Mouse (Mus musculus) brain, adult 2 months (tissue): ENCODE data around the gene Exoc5.
"Not testable (repeated sequence)": the region's sequence is repeated elsewhere in the genome, so short reads cannot be mapped to it uniquely, and the experiment has no call there.

Source experiments
- DNase-seq: peaks from one replicate; pipeline ENCODE4 v3.0.0; 2011; ENCODE audit warnings: low read depth, low spot score

Exoc5 gene

DNA sequence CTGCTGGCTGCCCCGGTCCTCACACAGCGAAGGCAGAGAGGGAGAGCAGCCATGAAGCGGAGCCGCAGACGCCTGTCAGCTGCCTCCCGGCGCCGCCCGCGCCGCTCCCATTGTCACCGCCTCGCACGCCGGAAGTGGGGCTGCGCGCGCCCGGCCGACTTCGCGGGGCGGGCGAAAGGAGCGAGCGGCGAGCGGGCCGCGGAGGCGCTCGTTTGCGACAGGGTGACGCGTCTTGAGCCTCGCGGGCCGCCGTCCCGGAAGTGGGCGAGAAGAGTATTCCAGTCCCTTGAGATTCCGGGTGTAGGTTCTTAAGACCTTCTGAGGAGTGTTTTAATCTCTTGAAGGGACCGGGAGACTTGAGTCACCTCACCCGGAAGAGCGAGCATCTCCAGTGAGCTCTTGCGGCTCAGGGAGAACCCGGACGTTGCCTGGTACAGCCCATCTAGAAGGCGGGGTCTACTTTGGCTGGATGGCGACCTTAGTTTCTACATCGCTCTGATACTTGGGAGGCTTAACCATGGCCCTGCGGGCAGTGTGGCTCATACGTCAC is at the start of gene Exoc5:
Exoc5 (minus strand) TSS at position 380 of the 550 bp plus-strand sequence.
- DNase-seq = peak; percentile 99

DNA sequence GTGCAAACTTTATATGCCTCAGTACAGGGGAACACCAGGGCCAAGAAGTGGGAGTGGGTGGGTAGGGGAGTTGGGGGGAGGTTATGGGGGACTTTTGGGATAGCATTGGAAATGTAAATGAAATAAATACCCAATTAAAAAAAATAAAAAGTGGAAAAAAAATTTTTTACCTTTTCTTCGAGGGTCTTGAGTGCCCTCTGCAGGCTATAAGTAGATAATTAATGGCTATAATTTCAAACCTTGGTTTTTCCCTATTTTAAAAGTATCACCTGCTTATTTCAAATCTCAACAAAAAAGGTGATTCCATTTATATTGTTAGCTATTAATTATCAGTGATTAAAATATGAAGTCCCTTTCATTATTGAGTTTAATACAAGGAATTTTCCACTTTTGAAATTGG is 25.3 kb upstream of the Exoc5 start:
- DNase-seq = not testable (repeated sequence)

DNA sequence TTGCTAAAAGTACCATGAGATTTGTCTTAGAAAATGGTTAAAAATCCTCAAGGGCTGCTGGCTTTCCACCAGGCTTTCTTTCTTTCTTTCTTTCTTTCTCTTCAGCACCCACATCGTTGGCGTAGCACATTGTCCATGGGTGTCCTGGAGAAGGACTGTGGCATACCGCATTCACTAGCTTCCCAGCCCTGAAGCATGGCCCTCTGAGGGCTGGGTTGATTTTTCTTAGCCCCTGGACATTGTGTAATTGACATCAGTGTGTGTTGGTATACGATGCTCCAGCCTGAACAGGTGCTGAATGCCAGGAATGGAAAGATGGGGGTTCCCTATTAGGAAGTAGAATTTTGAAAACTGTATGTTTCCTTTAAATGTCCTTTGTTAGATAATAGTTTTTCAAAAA is 24.8 kb upstream of the Exoc5 start:
- no peak for DNase-seq

DNA sequence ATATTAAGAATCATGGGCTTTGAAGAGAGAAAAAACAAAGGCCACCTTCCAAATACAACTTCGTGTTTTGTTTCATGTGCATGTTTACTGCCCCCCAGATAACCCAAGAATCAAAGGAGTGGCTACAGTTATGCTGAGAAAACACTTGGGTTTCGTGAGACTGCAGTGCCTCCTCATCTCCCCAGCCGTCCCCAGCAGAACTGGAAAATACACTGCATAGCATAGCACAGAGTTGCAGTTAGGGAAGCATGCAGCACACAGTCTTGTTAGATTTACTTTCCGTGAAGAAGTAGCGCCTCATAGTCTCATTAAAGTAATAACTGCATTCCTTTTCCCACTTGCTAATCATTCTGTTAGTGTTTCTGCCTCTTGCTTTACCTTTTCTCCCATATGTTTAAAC is 23.6 kb upstream of the Exoc5 start:
- no peak for DNase-seq

DNA sequence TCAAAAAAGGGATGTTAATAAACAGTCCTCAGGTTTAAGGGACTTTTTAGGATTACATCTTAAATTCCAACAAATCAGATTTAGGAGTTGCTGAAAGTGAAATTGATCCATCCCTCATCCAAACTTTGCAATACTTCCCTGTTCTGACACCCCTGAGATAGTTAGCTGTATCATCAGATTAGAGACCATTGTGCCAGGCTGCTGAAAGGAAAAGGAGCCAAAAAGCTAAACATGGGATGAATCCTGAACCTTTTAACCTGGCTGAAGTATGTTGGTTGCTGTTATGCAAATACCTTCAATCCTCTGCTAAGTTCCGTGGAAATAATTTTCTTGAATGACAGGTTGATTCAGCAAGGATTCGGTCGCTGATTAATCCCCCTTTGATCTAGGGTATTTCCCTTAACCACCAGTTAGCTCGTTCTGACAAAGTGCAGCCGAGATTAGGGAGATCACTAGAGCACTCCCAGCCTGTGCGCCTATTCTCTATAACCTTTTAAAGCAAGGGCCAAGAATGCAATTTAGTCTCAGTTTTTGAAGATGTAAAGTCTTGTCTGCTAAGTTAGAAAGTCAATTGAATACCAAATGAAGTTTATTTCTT is 23.1 kb upstream of the Exoc5 start:
- DNase-seq = no peak

DNA sequence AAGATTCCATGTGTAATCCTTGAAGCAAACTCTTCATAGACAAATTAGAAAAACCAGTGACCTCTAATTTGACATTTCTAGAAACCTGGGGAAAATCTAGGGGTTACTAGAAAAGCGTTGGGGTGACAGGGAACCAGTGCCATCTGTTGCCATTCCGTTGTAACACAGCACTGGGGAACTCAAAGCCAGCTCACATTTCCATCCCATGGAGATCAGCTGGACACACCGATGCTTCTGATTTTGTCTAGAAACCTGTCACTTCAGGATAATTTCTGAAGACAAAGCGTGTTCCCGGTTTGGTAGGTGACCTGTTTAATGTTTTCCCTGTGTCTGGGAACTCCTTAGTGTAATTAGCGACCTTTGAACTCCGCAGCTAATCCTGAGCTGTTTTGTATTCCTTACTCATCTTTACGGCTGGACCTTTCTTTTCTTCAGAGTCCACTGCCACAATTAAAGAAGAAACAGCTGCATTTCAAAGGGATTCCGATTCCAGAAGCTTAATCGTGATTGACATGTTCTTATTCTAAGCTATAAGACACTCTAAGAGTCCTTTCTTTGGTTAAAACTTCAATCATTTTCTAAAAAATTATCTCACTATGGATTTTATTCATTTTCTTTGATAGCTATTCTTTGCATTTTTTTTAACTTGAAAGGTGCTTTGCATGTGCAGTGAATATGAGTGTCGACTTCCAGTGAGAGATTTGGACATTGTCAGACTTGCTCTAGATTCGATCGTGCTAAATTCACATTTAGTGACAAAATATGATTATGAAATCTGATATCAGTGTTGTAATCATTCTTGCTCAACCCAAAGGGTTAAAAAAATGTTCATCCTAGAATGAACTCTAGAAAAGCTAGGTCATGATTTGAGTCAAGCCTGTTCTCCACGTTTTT is 21.9 kb upstream of the Exoc5 start:
- DNase-seq = no peak

DNA sequence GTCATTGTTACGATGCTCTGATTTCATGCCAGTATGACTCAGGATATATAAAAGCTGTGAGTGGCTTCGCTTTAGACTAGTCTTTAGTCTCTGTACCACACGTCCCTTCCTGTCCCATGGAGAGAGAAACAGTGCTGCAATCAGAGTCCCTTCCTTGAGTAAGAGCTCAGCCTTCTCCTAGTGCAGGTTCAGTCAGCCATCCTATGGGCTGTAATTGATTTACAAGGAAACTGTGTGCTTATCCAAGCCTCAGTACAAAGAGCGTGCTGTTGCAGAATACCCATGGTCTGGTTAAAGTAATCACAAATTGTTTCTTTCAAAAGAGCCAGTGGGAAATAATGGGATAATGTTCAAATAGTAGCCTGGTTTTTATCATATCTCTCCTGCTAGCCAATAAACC is 20.1 kb upstream of the Exoc5 start:
- DNase-seq = no peak

DNA sequence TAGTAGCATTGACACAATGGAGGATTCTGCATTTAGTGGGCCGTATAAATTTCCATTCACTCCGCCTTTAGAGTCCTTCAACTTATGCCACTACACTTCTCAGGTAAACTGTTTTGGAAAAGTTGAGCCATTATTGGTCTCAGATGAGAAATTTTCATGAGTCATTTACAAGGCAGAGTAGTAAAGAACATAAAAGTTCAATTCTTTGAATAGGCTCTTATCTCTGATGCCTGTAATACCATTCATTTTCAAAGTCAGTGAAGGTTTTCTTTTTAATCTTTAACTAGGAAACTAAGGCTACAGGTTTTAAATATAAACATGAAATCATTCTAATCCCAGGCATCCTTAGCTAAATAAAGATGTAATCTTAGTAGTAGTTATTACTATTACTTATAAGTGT is 12.4 kb upstream of the Exoc5 start:
- DNase-seq = no peak

DNA sequence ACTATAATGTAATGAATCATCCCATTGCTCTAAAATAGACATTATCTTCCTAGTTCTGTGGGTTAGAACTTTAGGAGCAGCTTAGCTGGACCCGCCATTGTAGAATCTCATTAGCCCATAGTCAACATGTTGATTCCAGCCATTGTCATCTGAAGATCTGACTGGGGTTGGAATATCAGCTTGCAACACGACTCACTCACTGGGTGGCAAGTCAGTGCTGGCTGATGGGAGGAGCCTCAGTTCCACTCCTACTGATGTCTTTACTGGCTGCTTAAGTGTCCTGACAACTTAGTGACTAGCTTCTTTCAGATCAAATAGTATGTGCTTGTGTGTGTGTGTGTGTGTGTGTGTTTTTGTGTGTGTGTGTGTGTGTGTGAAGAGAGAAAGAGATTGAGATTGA is 7.9 kb upstream of the Exoc5 start:
- DNase-seq = no peak

DNA sequence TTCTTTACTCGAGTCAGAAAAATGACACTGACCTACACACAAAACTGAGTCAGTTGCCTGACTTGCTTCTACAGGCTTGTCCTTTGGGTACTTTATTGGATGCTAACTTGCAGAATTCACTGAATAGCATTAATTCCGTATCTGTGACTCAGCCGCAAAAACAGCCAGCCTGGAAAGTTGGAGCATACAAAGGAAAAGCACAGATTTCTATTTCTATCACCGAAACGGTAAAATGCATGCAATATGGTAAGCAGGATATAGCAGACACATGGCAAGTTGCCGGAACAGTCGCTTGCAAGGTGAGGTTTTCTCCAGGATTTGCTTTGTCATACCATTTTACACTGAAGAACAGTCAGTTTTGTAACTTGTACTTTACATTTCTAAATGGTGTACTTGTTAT is 7.4 kb upstream of the Exoc5 start:
- DNase-seq = peak; percentile 70

DNA sequence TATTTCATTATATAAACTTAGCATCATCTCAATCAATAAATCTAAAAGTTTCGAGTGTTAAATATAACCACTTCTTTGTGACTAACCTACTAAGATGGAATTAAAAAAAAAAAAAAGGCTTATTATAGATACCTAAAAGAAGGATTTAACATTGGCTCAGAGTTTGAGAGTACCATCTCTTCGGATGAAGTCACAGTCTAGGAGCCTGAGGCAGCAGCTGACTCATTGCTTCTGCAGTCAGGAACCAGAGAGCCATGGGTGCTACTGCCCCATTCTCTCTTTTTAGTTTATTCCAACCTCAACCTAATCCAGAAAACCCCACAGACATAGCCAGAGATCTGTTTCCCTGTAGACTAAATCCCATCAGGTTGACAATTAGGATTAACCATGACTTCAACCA is 6.4 kb upstream of the Exoc5 start:
- DNase-seq = peak; percentile 47

DNA sequence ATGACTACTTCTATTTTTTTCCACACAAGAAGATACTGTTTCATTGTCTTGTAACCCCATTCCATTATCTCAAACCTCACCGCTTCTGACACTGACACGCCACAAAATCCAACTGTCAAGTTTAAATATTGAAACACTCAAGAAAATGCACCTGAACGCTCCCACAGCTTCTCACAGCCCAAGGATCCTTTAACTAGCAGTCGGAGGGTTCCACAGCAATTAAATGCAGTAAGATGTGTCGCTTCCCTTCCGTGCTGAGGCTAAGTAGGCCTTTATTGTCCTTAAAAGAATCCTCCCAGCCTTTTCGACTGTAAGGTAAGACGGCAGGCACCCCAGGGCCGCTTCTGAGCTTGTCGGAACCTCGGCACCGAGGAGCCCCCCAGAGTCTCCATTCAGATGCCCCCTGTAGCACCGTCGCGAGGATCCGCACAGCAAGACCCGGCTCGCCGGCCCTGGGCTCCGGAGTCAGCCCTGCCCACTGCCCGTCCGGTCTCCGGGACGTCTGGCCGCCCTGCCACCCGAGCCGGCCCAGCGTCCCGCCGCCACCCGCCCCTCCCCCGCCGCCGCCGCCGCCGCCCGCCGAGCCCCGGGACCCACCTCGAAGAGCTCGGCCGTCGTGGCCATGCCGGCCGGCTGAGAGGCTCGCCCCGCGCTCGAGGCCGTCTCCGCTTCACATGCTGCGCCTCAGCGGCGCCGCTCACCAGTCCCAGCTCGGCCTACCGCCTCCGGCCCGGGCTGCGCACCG is 752 bp downstream of the Exoc5 start, which contains the start of gene Ap5m1:
Ap5m1 (plus strand) TSS at position 569 of the 745 bp plus-strand sequence.
- DNase-seq = peak; percentile 35

DNA sequence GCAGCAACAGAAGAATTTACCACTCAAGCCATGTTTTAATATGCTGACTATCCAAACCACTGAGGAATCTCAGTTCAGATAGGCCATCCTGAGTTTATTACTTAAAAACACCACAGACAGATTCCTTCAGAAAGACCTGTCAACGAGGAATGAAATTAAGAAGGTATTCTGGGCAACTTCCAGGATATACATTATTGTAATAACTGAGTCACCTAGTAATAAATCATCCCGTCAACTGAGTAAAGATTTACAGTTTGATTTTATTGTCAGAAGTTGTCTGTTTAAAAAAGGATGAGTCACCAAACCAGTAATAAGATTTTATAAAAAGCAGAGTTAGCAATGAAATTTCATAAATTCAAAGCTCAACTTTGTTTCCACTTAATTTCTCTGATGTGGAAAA is 2.6 kb downstream of the Exoc5 start:
- DNase-seq = no peak

DNA sequence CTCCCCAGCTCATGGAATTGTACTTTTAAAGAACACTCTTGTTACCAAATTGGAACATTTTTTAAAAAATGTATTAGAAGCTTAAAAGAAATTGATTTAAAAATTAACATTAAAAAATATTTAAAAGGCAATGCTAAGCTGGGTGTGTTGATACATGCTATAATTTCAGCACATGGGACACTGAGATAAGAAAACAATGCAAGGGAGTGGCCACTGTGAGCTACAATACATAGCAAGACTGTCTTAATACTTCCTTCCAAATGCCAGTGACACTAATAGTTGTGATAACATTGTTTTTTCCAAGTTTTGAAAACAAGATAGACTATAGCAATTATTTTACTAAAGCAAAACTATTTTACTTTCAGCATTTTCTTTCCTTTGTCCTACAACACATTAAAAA is 17.0 kb downstream of the Exoc5 start:
- no peak for DNase-seq

DNA sequence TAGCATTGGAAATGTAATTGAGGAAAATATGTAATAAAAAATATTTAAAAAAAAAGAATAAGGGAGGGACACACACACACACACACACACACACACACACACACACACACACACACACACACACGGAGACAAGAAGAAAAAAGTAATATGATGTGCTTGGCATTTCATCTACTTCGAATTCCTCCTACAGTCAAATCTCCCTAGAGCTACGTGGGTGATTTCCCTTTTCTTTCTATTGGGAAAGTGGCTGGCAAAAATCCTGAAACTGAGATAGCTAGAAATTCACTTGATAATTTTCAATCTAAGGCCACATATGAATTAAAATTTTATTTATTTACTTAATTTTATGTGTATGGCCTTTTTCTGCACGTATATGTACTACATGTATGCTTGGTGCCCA is 20.8 kb downstream of the Exoc5 start:
- DNase-seq = peak; percentile 60

DNA sequence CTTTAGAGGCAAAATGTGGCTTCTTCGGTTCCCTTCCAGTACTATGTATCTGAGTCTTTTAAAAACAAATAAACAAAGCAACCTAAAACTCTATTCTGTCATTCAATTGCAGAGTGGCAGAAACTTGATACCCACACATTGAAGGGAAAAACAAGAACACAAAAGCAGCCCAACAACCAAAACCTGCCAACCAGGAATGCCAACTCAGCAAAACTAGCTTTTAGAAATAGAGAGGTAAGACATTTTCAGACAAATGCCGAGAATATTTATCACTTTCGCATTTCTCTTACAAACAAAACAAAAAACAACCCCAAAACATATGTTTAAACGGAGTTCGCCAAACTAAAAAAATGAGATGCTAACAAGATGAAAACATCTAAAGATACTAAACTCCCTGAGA is 37.5 kb downstream of the Exoc5 start:
- no peak for DNase-seq

DNA sequence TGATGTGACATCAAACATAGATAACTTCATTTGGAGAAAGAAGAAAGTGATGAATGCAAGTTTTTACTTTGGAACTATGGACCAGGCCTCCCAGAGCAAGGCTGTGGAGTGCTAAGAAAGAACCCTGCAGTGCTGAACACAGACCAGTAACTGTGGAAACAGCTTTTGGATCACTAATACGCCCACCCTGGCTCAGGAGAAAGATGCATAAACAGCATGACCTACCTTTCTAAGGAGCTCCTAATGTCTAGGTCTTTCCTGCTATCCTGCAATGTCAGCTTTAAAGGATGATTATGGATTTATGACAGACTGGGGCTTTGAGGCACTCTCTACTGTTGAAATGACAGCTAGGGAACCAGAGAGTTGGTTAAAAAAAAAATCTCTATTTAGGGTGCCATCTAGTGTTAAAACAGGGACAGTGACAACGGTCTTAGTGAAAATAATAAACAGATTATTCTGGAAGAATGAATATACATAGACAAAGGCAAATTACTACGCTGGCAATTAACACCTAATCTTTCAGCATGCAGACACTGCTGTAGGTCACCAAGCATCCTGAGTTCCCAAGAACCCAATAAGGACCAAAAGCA is 38.6 kb downstream of the Exoc5 start:
- no peak for DNase-seq

DNA sequence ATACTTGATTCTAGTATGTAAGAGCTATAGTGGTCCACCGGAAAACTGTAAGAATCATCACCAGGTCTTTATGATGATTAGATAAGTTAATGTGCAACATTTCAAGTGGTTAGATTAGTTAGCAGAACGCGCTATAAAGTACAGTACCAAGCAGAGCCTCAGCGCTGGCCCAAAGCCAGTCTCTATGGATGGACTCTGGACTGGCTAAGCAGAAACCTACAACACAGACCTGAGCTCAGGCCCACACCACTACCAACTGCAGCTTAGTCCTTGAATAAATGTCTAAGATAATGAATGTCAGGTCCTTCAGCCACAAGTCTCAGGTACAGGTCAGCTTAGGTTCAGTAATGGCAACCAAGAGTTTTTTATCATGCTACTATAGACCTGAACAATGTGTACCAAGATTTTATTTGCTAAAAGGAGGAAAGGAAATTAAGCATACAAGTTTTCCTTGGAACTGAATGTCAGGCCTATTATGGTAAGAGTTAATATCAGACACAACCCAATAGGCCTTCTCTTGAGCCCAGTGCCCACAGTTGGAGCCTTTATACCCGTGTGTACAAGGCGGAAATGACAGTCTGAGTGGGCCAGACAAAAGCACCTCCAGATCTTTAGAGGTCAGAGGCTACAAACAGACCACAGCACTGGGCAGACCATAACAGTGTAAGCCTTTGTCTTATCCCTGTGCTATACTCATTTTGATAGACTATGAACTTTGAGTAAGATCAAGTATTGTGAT is 39.2 kb downstream of the Exoc5 start:
- DNase-seq = no peak

DNA sequence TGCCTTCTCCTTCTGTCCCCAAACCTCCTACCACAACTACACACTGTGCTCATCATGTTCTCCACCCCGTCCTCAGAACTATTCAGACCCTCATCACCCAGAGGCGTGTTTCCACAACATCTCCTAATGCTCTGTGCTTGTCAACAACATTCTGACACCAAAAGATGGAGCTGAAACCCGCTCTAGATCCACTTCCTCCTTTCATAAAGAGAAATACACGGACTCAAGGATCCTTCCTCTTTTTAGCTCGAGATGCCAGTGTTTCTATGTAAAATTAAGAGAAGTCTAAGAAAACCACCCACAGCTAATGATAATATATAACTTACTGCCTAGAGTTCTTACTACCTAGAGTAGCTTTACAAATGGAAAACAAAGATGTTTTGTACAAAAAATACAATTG is 46.7 kb downstream of the Exoc5 start:
- no peak for DNase-seq

DNA sequence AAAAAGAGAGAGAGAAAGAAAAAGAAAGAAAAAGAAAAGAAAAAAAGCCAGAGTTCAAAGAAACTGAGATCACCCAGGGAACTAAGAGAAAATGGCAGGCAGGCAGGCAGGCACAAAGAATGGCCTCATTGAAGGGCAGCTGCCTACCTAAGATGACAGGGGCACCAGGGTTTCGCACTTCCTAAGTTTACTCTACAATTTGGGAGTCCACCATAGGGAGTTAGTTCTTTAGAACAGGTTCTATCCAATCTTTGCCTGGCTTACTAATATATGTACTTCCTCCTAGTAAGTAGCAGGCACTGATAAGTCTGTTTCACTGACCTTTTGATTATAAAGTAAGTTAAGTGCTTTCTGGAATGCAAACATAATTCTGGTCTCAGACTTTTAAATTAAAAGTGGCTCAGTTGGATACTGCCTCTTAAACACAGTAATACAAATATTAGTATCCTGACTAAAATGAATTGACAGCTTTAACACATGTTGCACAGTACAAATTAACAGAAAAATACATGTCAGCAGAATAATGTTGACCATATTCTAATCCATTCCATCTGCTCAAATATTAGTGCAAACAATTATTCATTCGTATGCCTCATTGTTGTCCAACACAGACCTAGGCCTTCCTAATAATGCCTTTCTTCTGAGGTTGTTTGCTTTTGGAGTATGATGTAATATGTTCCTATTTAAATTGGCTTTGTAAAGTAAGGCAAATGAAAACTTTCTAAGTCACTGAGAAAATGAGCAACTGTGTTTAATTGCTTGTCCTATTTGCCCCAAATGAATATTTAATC is 57.9 kb downstream of the Exoc5 start:
- no peak for DNase-seq
